Mouse (Mus musculus) heart, embryonic 15.5 days (tissue): ENCODE measurements around the gene Slc31a2. TPM values are rescaled to one million over a fixed set of nuclear protein-coding genes. Genes with fewer than 3 reads are reported as not detected.
"Not testable (repeated sequence)": the region's sequence is repeated elsewhere in the genome, so short reads cannot be mapped to it uniquely, and the experiment has no call there.

ENCODE experiments used
- ATAC-seq: fragments of 200-750 bp; cut with Nextera tagmentation; replicated peaks from 2 replicates; pipeline ENCODE4 v1.8.0; 2017; ENCODE audit warnings: low read depth, moderate TSS enrichment; ENCODE audit not compliant: insufficient number of reproducible peaks, insufficient read depth, low FRiP score
- H3K27ac ChIP-seq: fragments of 300-500 bp; sonication (generic); 2 replicates; pipeline ENCODE4 v1.5.1; 2015; ENCODE audit warnings: mild to moderate bottlenecking, inconsistent platforms
- H3K27me3 ChIP-seq: fragments of 300-500 bp; sonication (generic); 2 replicates; pipeline ENCODE4 v1.6.1; 2015; ENCODE audit warnings: inconsistent platforms
- H3K36me3 ChIP-seq: fragments of 300-500 bp; sonication (generic); 2 replicates; pipeline ENCODE4 v1.6.1; 2015; ENCODE audit warnings: mild to moderate bottlenecking, inconsistent platforms
- H3K4me1 ChIP-seq: fragments of 300-500 bp; sonication (generic); replicated peaks from 2 replicates; pipeline ENCODE4 v1.6.1; 2015; ENCODE audit warnings: inconsistent platforms
- H3K4me2 ChIP-seq: fragments of 300-500 bp; sonication (generic); 2 replicates; pipeline ENCODE4 v1.6.1; 2015; ENCODE audit warnings: inconsistent platforms, mild to moderate bottlenecking, moderate library complexity
- H3K4me3 ChIP-seq: fragments of 300-500 bp; sonication (generic); 2 replicates; pipeline ENCODE4 v1.5.1; 2015; ENCODE audit warnings: mild to moderate bottlenecking, inconsistent platforms
- H3K9ac ChIP-seq: fragments of 300-500 bp; sonication (generic); 2 replicates; pipeline ENCODE4 v1.6.1; 2015; ENCODE audit warnings: mild to moderate bottlenecking, inconsistent platforms
- H3K9me3 ChIP-seq: fragments of 300-500 bp; sonication (generic); replicated peaks from 2 replicates; pipeline ENCODE4 v1.6.1; 2016; ENCODE audit warnings: inconsistent platforms
- whole genome bisulfite sequencing: fragments of 180-500 bp; shearing (Covaris S2); methylation state at CpG from one replicate; pipeline ENCODE4 v1.1.7; 2015; ENCODE audit warnings: mixed read lengths; 5-methylcytosine and 5-hydroxymethylcytosine counted together
- polyA plus RNA-seq: library from polyadenylated mRNA; unstranded; fragments of >200 nt; fragmentation: Nextera tagmentation; extraction: Ambion mirVana; gene quantifications from 2 replicates; pipeline ENCODE4 v1.2.1, GENCODE M21; 2015

Gene Slc31a2
- polyA plus RNA-seq, 1 experiment from 2014 or later: 22.2 TPM

DNA sequence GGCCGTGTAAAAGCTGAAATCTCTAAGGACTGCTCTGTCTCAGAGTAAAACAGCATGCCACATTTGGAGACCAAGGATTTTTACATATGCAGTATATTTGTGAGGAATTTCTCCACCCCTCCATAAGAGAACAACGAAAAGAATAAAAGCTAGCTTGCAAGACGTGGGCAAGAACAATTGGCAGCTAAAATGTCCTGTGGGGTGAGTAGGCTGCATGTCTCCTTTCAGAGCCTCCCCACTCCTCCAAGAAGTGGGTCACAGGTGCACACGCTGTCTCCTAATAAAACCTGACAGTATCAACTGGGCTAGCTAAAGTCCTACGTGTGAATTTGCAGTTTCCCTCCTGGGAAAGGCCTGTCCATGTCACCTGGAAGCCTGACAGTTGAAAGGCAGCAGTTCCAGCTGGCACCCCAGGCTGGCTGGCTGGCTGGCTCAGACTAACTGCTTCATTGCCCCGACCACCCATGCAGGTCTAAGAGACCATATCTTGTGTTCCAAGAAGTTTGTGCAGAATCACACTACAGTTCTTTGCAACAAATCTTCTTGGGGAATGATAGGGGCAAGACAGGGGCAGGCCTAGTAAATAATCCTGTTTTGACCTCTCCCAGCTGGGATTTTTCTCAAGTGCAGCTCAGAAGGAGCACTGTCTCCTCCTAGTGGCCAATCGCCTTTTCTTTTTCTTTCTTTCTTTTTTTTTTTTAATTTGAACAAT, 927 bp downstream of the Slc31a2 start:
- Histone ChIP-seq H3K4me3 (no peak overlapping the region), H3K4me1 (peaks cover 4% of the 10 kb centered on the region; the same call in 1 of the 2 replicates), H3K4me2 (no peak overlapping the region), H3K36me3 (no peaks in the 10 kb centered on the region), H3K27me3 (no peaks in the 10 kb centered on the region), H3K27ac (no peak overlapping the region), H3K9ac (no peak overlapping the region), H3K9me3 (no peaks in the 10 kb centered on the region)
- 38% methylated on average over 7 of the region's 7 CpGs for WGBS
- ATAC-seq: no peak

DNA sequence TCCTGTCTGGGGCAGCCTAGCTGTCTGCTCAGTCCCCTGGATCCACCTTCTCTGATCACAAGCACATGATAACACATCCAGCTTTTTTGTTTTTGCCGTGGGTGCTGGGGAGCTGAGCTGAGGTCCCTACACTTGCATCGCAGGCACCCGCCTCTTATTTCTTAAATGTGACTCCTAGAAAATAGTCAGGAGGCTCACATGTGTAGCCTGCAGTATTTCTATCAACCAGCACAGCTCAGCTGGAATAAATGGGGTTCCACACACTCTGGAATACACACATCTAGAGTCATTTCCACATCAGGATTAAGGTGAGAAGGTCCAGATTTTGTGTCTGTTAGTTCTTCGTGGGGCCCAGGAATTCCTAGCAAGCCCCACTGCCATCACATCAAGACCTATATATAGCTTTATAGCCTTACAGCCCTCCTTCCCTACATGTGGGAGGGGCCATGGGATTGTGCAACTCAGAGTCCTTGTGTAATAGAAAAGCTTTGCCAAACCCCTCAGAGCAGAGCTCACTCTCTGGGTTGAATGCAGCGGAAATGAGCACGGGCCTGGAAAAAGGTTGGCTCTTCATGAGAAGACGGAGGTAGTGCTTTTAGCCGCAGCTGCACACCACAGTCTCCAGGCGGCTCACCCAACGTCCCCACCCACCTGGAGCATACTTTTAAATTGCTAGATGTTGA, 2.9 kb downstream of the Slc31a2 start:
- WGBS: 67% methylated on average over 10 of the region's 10 CpGs

DNA sequence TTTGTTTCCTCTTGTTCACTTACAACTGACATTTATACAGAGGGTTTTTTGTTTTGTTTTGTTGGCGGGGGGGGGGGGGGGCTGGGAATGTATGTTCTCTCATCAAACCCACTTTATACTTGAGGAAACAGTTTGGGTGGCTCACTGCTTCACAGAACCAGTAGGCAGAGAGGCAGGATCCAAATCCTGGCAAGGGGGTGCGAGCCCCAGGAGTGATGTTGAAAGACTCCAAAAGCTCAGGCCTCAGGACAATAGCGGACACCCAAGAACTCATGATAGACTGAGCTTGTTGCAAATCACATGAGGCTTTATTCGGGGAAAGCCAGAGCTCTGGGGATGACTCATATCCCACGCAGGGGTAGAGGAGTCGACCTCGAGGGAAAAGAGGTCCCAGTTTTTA, 3.7 kb downstream of the Slc31a2 start:
- not testable (repeated sequence) for H3K9me3 ChIP-seq, H3K27me3 ChIP-seq, H3K9ac ChIP-seq, ATAC-seq, H3K4me2 ChIP-seq, H3K4me1 ChIP-seq, H3K4me3 ChIP-seq, H3K36me3 ChIP-seq, H3K27ac ChIP-seq
- 69% methylated on average over 7 of the region's 7 CpGs for WGBS

More for the DNA sequence above, 2.9 kb downstream of the Slc31a2 start:
- Histone ChIP-seq H3K27me3 (no peaks in the 10 kb centered on the region), H3K9me3 (no peaks in the 10 kb centered on the region), H3K4me3 (no peak overlapping the region), H3K36me3 (no peaks in the 10 kb centered on the region), H3K9ac (no peak overlapping the region), H3K4me1 (peaks cover 4% of the 10 kb centered on the region; the same call in 1 of the 2 replicates), H3K4me2 (no peak overlapping the region), H3K27ac (no peak overlapping the region)
- 0 out of 2 replicates have a peak, but pooled peaks have one; percentile 43 for ATAC-seq

DNA sequence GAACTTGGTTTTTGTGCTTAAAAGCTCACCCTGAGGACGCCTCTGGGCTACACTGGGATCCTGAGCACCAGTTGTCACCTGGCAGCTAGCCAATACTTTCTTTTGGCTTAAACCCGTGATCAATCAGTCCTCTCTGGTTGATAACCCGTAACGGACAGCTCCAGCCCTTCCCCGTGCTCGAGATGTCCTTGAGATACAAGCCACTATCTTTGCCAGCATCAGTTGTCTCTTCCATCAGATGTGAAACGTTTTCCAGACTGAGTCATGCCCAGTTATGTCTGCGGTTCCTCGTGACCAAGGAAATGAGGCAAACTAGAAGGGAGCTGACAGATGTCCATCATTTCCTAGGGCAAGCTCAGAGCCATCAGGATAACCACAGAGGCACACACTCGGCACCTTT, 4.7 kb downstream of the Slc31a2 start:
- H3K9me3 ChIP-seq: no peaks in the 10 kb centered on the region
- H3K27ac ChIP-seq: no peak overlapping the region
- no peaks in the 10 kb centered on the region for H3K27me3 ChIP-seq
- no peak for ATAC-seq
- H3K4me1 ChIP-seq: peaks cover 4% of the 10 kb centered on the region; the same call in 1 of the 2 replicates
- H3K4me3 ChIP-seq: no peak overlapping the region
- H3K9ac ChIP-seq: no peak overlapping the region
- no peak overlapping the region for H3K4me2 ChIP-seq
- no peaks in the 10 kb centered on the region for H3K36me3 ChIP-seq
- WGBS: 72% methylated on average over 10 of the region's 10 CpGs

DNA sequence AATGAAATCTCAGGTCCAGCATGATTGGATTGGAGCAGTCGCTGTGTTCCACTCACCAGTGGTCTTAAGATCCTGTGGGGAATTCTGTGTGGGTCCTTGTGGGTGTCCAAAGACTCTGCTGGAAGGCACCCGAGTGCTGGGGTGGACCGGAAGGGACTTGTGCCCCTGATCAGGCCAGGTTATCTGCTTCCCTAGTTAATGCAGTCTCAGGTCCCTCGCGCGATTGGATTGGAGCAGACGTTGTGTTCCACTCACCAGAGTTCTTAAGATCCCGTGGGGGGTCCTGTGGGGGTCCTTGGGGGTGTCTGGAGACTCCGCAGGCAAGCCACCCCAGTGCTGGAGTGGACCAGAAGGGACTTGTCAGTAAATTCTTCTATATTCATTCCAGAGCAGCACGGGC, 10.3 kb downstream of the Slc31a2 start:
- Histone ChIP-seq H3K4me3 (no peak overlapping the region), H3K4me1 (peaks cover 3% of the 10 kb centered on the region), H3K36me3 (no peaks in the 10 kb centered on the region), H3K4me2 (no peak overlapping the region), H3K9me3 (no peaks in the 10 kb centered on the region), H3K9ac (no peak overlapping the region), H3K27me3 (no peaks in the 10 kb centered on the region), H3K27ac (no peak overlapping the region)
- WGBS: 84% methylated on average over 10 of the region's 10 CpGs
- ATAC-seq: no peak

DNA sequence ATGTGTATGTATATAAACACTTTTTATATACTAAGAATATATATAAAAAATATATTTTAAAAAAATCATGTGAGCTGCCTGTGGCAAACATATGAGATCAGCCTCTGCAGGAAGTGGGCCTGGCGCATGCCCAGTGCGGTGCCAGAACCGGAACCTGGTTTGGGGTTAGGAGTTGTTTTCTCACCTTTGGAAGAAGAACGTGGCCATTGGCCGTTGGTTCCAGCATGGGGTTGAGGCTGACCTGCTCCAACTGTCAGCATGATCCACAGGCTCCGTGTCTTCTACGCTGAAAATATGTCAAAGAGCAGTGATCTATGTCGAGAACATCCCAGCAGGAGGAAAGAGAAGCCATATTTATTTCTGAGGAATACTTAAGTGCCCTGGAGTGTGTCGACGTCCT, 11.6 kb downstream of the Slc31a2 start:
- no peak for ATAC-seq
- no peak overlapping the region for H3K27ac ChIP-seq
- no peak overlapping the region for H3K4me3 ChIP-seq
- H3K36me3 ChIP-seq: no peaks in the 10 kb centered on the region
- H3K4me1 ChIP-seq: peaks cover 3% of the 10 kb centered on the region
- H3K4me2 ChIP-seq: no peak overlapping the region
- WGBS: 91% methylated on average over 10 of the region's 10 CpGs
- no peak overlapping the region for H3K9ac ChIP-seq
- no peaks in the 10 kb centered on the region for H3K27me3 ChIP-seq
- H3K9me3 ChIP-seq: no peaks in the 10 kb centered on the region

DNA sequence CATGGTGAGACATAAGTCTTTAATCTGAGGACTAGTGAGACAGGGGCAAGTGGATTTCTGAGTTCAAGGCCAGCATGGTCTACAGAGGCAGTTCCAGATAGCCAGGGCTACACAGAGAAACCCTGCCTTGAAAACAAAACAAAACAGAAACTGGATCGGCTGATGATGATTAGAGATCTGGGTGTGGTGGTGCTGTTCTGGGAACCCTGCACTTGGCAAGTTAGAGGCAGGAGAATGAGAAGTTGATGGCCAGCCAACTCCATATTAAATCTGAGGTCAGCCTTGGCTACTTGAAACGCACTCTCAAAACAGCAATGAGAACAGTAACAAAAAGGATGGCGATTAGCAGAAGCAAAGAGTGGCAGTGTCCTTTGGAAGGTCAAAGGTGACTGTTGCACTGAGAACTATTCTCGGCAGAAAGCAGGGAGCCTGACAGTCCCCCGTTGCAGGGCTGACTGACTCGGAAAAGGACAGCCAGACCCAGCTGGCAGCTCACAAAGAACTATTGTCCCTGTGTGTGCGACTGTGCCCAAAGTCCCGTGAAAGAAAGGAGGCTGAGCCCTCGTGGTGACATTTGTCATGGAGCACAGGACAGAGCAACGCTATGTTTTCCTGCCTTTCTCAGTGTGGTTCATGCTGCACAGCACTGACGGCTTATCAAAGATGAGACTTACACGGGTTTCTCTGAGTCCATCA, 12.6 kb downstream of the Slc31a2 start:
- Histone ChIP-seq H3K9me3 (no peaks in the 10 kb centered on the region), H3K4me2 (no peak overlapping the region), H3K27me3 (no peaks in the 10 kb centered on the region), H3K9ac (no peak overlapping the region), H3K4me3 (no peak overlapping the region), H3K27ac (no peak overlapping the region), H3K4me1 (peaks cover 3% of the 10 kb centered on the region), H3K36me3 (no peaks in the 10 kb centered on the region)
- WGBS: 29% methylated on average over 12 of the region's 12 CpGs
- ATAC-seq: 0 out of 2 replicates have a peak, but pooled peaks have one; percentile 35

DNA sequence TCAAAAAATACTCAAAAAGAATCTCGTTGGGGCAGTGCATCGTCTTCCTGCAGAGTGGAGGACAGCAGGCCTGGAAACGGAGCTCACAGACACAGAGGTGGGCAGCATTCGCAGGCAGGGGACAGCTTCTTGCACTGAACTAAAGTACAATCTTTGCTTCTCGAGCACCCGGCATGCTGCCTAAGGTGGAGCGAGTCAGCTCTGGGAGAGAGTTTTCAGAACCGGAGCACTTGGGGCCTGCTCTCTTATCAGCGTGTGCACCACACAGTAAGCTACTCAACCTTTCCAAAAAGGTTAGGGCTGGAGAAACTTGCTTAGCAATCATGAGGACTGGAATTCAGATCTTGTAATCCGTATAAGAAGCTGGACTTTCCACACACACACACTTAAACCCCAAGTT, 14.3 kb downstream of the Slc31a2 start:
- H3K4me3 ChIP-seq: no peak overlapping the region
- H3K4me2 ChIP-seq: no peak overlapping the region
- no peaks in the 10 kb centered on the region for H3K36me3 ChIP-seq
- 59% methylated on average over 10 of the region's 10 CpGs for WGBS
- H3K27ac ChIP-seq: no peak overlapping the region
- no peaks in the 10 kb centered on the region for H3K9me3 ChIP-seq
- ATAC-seq: no peak
- peaks cover 3% of the 10 kb centered on the region for H3K4me1 ChIP-seq
- H3K9ac ChIP-seq: no peak overlapping the region
- H3K27me3 ChIP-seq: no peaks in the 10 kb centered on the region

DNA sequence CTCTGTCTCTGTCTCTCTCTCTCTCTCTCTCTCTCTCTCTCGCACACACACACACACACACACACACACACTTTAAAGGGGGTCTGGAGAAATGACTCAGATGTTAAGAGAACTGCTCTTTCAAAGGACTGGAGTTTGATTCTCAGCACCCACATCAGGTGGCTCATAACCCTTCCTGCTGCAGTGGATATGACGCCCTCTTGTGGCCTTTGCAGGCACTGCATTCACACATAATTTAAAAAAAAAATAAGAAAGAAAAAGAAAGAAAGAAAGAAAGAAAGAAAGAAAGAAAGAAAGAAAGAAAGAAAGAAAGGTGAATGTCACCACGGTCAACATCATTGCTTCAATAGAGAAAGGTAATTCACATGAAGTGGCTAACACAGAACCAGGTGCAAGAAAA, 14.9 kb downstream of the Slc31a2 start:
- Histone ChIP-seq H3K4me1 (peaks cover 3% of the 10 kb centered on the region), H3K9me3 (no peaks in the 10 kb centered on the region), H3K9ac (no peak overlapping the region), H3K4me3 (no peak overlapping the region), H3K4me2 (no peak overlapping the region), H3K27ac (no peak overlapping the region), H3K36me3 (no peaks in the 10 kb centered on the region), H3K27me3 (no peaks in the 10 kb centered on the region)
- no peak for ATAC-seq
- WGBS: 66% methylated on average over 3 of the region's 3 CpGs

DNA sequence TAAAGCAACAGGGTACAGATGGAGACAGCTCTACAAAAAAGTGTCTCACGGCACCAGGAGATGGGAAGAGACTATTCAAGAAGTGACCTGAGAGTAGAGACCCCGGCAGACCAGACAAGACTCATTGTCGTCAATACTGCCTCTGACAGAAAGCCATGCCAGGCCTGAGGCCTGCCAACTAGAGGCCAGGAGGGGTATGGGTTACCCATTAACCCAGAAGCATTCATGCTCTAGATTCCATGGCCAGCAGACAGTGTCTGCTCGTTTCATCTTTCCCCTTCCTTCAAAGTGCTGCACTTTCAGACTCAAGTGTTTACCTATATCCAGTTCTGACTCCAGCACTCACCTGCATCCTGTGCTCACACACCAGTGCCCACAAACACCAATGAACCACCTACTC, 15.7 kb downstream of the Slc31a2 start:
- WGBS: 77% methylated on average over 4 of the region's 4 CpGs
- H3K36me3 ChIP-seq: no peaks in the 10 kb centered on the region
- no peak overlapping the region for H3K4me3 ChIP-seq
- no peak for ATAC-seq
- no peak overlapping the region for H3K27ac ChIP-seq
- no peaks in the 10 kb centered on the region for H3K9me3 ChIP-seq
- peaks cover 3% of the 10 kb centered on the region for H3K4me1 ChIP-seq
- no peaks in the 10 kb centered on the region for H3K27me3 ChIP-seq
- H3K4me2 ChIP-seq: no peak overlapping the region
- no peak overlapping the region for H3K9ac ChIP-seq

DNA sequence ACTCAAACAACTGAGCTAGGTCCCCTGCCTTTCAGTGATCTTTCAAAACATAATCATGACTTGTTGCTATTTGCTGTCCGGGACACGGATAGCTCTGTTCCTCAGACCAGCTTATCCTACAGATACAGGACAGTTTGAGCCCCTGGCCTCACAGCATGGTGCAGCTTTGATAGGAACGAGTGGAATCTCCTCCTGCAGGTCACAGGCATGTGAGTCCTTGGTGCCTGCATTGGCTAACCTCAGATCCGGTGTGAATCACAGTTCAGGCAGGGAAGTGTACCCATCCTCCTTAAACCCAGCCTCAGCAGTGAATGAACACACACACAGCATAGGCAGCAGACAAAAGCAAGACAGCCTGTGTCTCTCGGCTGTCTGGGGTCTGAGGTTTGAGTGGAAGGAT, 19.0 kb downstream of the Slc31a2 start:
- no peaks in the 10 kb centered on the region for H3K9me3 ChIP-seq
- no peak overlapping the region for H3K4me3 ChIP-seq
- ATAC-seq: no peak
- H3K27me3 ChIP-seq: no peaks in the 10 kb centered on the region
- WGBS: 33% methylated on average over 5 of the region's 5 CpGs
- peaks cover 4% of the 10 kb centered on the region; the same call in 1 of the 2 replicates for H3K4me1 ChIP-seq
- no peak overlapping the region for H3K4me2 ChIP-seq
- no peak overlapping the region for H3K27ac ChIP-seq
- no peaks in the 10 kb centered on the region for H3K36me3 ChIP-seq
- H3K9ac ChIP-seq: no peak overlapping the region
